In genomic region chr17:6016213-6016780, GRCm38 (mm10) we compare ENCODE assay signal across 8 mouse cellular contexts.
A peak's percentile ranks its signal among the peaks of the same experiment; 100 is the strongest.
DNase-seq lines count a peak whose midpoint lies in the region; ATAC-seq and TF ChIP-seq lines count a peak whose summit lies in the region.

No protein-coding gene starts in this region.

- H3K79me2 ChIP-seq in C2C12 (ENCODE audit: control insufficient read depth, insufficient read depth): no peaks in the 10 kb centered on the region

- no peak overlapping the region for H3ac ChIP-seq in C2C12 (ENCODE audit: control insufficient read depth, insufficient read length, low read depth)

- no peak overlapping the region for H3K4me2 ChIP-seq in midbrain, embryonic 13.5 days (replicated peaks)
- H3K4me2 ChIP-seq in hindbrain, embryonic 14.5 days (replicated peaks): no peak overlapping the region

- TF ChIP-seq POLR2A in bone marrow macrophage, adult 2 months (IDR thresholded peaks at IDR 0.05; ENCODE audit: borderline replicate concordance, low read depth, low read length): no peak

- no peak overlapping the region for H3K4me3 ChIP-seq in C2C12 (ENCODE audit: insufficient read depth, poor library complexity, severe bottlenecking)
- no peak overlapping the region for H3K4me3 ChIP-seq in bone marrow macrophage, adult 2 months (ENCODE audit: insufficient read depth, low read length)
- no peak overlapping the region for H3K4me3 ChIP-seq in midbrain, embryonic 13.5 days (replicated peaks)
- no peak overlapping the region for H3K4me3 ChIP-seq in hindbrain, embryonic 14.5 days (replicated peaks; ENCODE audit: low read length)
- H3K4me3 ChIP-seq in hindbrain, embryonic 10.5 days: no peak overlapping the region

- H3K9me3 ChIP-seq in midbrain, embryonic 13.5 days: no peaks in the 10 kb centered on the region
- no peaks in the 10 kb centered on the region for H3K9me3 ChIP-seq in hindbrain, embryonic 14.5 days (ENCODE audit: control insufficient read depth, low read length)
- H3K9me3 ChIP-seq in hindbrain, embryonic 10.5 days: no peaks in the 10 kb centered on the region

- no peak overlapping the region for H3K9ac ChIP-seq in midbrain, embryonic 13.5 days (replicated peaks)
- H3K9ac ChIP-seq in hindbrain, embryonic 14.5 days: no peak overlapping the region

- H3K36me3 ChIP-seq in C2C12 (ENCODE audit: control insufficient read depth, insufficient read depth): peaks cover 76% of the 10 kb centered on the region
- no peaks in the 10 kb centered on the region for H3K36me3 ChIP-seq in midbrain, embryonic 13.5 days
- no peaks in the 10 kb centered on the region for H3K36me3 ChIP-seq in hindbrain, embryonic 14.5 days (replicated peaks; ENCODE audit: control insufficient read depth, insufficient read depth)
- H3K36me3 ChIP-seq in hindbrain, embryonic 10.5 days: no peaks in the 10 kb centered on the region

- TF ChIP-seq CTCF in C2C12 (IDR thresholded peaks at IDR 0.05; ENCODE audit: control insufficient read depth, insufficient read depth, insufficient read length): no peak
- TF ChIP-seq CTCF in bone marrow macrophage, adult 2 months (IDR thresholded peaks at IDR 0.05; ENCODE audit: low read depth, low read length): no peak

- peaks cover 34% of the 10 kb centered on the region for H3K4me1 ChIP-seq in bone marrow macrophage, adult 2 months (ENCODE audit: control insufficient read depth, insufficient read depth, low read length)
- no peaks in the 10 kb centered on the region for H3K4me1 ChIP-seq in midbrain, embryonic 13.5 days (replicated peaks)
- no peaks in the 10 kb centered on the region for H3K4me1 ChIP-seq in hindbrain, embryonic 14.5 days (replicated peaks; ENCODE audit: control insufficient read depth, insufficient read depth, low read length)
- peaks cover 7% of the 10 kb centered on the region for H3K4me1 ChIP-seq in hindbrain, embryonic 10.5 days (replicated peaks)

- ATAC-seq in midbrain, embryonic 13.5 days: no peak
- ATAC-seq in hindbrain, embryonic 14.5 days (ENCODE audit: low FRiP score): no peak

- peak overlapping the region; percentile 88 for H3K27ac ChIP-seq in bone marrow macrophage, adult 2 months (ENCODE audit: insufficient read depth, low read depth, low read length)
- no peak overlapping the region for H3K27ac ChIP-seq in midbrain, embryonic 13.5 days
- no peak overlapping the region for H3K27ac ChIP-seq in hindbrain, embryonic 14.5 days
- no peak overlapping the region for H3K27ac ChIP-seq in hindbrain, embryonic 10.5 days

- peaks cover 3% of the 10 kb centered on the region for H3K79me3 ChIP-seq in C2C12 (ENCODE audit: low read depth)

- H3K27me3 ChIP-seq in C2C12 (ENCODE audit: control insufficient read depth, insufficient read depth, insufficient read length): no peaks in the 10 kb centered on the region
- H3K27me3 ChIP-seq in midbrain, embryonic 13.5 days: no peaks in the 10 kb centered on the region
- no peaks in the 10 kb centered on the region for H3K27me3 ChIP-seq in hindbrain, embryonic 14.5 days (ENCODE audit: control insufficient read depth, insufficient read depth, low read length)
- H3K27me3 ChIP-seq in hindbrain, embryonic 10.5 days (ENCODE audit: insufficient read depth, poor library complexity, severe bottlenecking): no peaks in the 10 kb centered on the region

- intact Hi-C loops in heart, postnatal 25 days (cut with DNase I): loop anchor here (5.0 kb wide), 2 partner anchors 39 to 219 kb away; no protein-coding TSS in a partner anchor

- WGBS in midbrain, embryonic 13.5 days: 81% methylated on average over 7 of the region's 7 CpGs
- 71% methylated on average over 7 of the region's 7 CpGs for WGBS in hindbrain, embryonic 14.5 days
- WGBS in hindbrain, embryonic 10.5 days: 78% methylated on average over 7 of the region's 7 CpGs

- peak; percentile 22 for DNase-seq in heart, postnatal 25 days (ENCODE audit: low spot score)
- DNase-seq in lung, postnatal 4 days: peak; percentile 52 to 70
- DNase-seq in hindbrain, embryonic 14.5 days (ENCODE audit: low spot score): no peak
- DNase-seq in spleen, adult 18-20 months: no peak
- no peak for DNase-seq in hindbrain, embryonic 10.5 days (ENCODE audit: low spot score)

TF ChIP-seq in C2C12, 6 proteins besides CTCF, POLR2A, EP300 and RAD21:
- TF ChIP-seq MAX (IDR thresholded peaks at IDR 0.05): peak; percentile 33
- no peak for TF ChIP-seq MYOG (IDR thresholded peaks at IDR 0.05; ENCODE audit: control insufficient read depth, extremely low read depth, insufficient read length)
- no peak for TF ChIP-seq USF1 (IDR thresholded peaks at IDR 0.05; ENCODE audit: low read depth)

Comparison
In these comparisons a context has a peak if more than half of its experiments do, and no peak if none do; other contexts are left out.
1. DNase-seq: peak in heart, postnatal 25 days (single experiment) and lung, postnatal 4 days (2 of 2); none in hindbrain, embryonic 14.5 days (single experiment), spleen, adult 18-20 months (0 of 2) and hindbrain, embryonic 10.5 days (single experiment).